Mouse (Mus musculus) frontal cortex, postnatal 10 days (tissue): ENCODE results near the gene Rps15a.

Experiments
- DNase-seq, 2 experiments: peaks; one replicate each; pipeline ENCODE4 v3.0.0; 2022; ENCODE audit warnings: low spot score in 2 of 2, mixed read lengths in 1 of 2

Rps15a gene

DNA sequence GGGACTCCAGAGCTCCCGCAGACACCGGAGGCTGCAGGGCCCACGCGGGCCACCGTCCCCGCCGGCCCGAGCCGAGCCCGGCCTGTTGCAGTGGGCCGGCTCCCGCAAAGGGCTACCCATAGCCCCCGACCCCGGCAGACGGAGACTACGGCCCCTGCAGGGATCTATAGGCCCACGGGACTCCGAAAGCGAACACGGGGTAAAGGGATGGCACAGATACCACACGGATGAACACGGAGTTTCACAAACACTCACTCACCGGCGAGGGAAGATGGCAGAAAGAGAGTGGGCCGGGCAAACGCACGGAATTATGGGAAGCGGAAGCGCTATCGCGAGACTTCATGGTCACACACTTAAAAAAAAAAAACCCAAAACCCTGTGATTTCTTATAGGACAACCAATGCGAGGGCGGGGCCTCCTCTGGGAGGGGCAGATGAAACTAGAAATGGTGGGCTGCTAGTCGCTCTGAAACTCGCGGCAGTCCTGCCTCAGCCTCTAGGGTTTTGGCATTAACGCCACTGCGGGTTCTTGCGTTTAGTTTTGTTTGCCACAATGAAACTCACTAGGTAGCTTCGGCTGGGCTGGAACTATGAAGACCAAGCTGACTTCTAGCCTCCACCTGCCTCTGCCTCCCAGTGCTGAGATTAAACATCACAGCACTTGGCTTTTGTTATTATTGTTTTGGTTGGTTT lies at the start of gene Rps15a:
TSS of gene Rps15a (minus strand) at position 312 of the 692 bp plus-strand sequence.
- DNase-seq, result peak; percentile 87 to 91

DNA sequence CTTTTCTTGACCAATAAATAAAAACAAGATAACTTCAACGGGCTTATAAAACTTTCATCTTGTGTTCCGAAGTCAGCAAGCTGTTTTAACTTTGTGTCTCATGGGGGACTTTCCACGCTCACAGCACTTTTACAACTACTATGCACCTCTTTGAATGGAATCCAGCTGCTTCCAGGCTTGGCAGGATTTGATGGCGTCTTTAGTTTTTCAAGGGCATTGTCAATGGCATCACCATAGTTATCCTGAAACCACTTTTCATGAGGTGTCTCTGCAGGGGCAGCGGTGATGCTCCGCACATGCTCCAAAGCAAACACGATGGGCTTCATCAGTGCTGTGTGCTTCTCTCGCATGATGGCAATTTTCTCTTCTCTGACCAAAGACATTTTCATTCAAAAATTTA lies 47.0 kb upstream of the Rps15a start:
- DNase-seq, result no peak

GRCm38 (mm10) chr7:118160121-118160520 lies 44.1 kb upstream of the Rps15a start:
- DNase-seq, result no peak

- no peak for DNase-seq
These were observed 40.5 kb upstream of the Rps15a start for GRCm38 (mm10) chr7:118156461-118156860.

GRCm38 (mm10) chr7:118154150-118154549 lies 38.2 kb upstream of the Rps15a start:
- DNase-seq, result no peak

GRCm38 (mm10) chr7:118143602-118144001 lies 27.6 kb upstream of the Rps15a start:
- no peak for DNase-seq

GRCm38 (mm10) chr7:118143123-118143522 lies 27.1 kb upstream of the Rps15a start:
- no peak for DNase-seq

DNA sequence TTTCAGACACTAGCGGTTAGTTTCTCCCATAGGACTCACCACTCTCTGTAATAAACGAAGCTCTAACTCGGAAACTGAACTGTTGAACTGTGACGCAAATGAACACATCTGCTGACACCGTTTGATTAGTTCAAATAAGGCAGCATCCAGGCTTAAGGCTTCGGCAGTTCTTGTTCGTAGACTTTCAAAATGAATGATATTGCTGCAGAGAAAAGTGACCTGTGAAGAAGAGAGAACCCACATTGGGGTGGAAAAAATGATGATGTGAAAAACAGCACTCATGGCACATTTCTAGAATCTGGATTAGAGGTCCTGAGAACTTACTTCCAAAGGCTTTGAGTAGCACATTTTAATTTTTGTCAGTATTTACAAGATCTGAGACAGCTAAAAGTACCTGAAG lies 25.3 kb upstream of the Rps15a start:
- no peak for DNase-seq

- no peak for DNase-seq
These were observed 19.1 kb upstream of the Rps15a start for GRCm38 (mm10) chr7:118135128-118135527.

GRCm38 (mm10) chr7:118129430-118130041 lies 13.5 kb upstream of the Rps15a start, which contains the start of gene Arl6ip1:
Gene Arl6ip1, minus strand, starts transcription at chr7:118129662.
- peak; percentile 96 for DNase-seq

- no peak for DNase-seq
These were observed 13.0 kb upstream of the Rps15a start for GRCm38 (mm10) chr7:118128925-118129429.

- DNase-seq, result no peak
These were observed 10.4 kb upstream of the Rps15a start for GRCm38 (mm10) chr7:118126219-118126875.

DNA sequence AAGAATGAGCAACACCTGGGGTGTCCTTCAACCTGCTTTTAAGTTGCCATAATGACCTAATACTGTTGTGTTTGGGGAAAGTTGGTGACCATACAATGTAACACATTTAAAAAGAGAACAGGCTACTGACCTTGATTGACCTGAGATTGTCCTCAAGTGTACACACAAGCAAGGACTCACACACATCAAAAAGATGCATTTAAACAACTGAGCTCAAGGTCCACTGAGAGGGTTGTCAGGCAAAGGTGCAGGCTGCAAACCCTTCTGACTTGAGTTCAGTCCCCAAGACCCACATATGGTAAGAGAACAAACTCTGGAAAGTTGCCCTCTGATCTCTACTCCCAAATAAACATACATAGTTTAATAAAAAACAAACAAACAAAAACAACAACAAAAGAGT lies 9.7 kb upstream of the Rps15a start:
- DNase-seq, result no peak

- no peak for DNase-seq
These were observed 7.8 kb upstream of the Rps15a start for GRCm38 (mm10) chr7:118123512-118124411.

GRCm38 (mm10) chr7:118122235-118122634 lies 6.2 kb upstream of the Rps15a start:
- DNase-seq, result no peak

DNA sequence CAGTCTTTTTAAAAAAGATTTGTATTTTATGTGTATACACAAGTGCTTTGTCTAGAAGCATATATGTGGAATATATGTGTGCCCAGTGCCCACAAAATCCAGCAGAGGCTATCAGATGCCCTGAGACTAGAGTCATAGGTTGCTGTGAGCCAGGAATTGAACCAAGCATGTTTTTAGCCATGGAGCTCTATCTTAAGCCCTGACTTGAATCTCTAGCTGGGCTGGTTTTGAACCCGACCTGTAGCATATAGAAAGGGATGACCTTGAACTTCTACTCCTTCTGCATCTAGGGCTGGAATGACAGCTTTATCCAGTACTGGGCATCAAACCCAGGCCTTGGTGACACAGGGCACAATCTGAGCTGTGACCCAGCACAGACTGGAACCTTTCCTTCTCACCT lies 4.7 kb upstream of the Rps15a start:
- DNase-seq, result no peak

DNA sequence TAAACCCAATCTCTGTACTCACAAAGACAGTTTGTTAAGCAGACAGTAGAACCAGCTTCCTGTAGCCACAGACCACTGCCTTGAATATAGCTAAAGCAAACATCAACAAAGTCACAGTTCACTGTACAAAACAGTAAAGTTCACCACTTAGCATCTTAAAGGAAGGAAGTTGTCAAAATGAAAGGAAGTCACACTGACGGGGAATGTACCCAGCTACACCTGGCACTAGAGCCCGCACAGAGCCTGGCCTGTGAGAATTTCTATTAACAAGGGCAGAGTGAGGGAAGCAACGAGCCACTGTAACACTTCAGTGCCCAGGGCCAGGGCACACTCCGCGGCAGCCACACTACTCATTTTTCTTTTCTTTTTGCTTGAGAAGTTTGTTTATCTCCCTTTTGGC lies 4.0 kb upstream of the Rps15a start:
- no peak for DNase-seq

DNA sequence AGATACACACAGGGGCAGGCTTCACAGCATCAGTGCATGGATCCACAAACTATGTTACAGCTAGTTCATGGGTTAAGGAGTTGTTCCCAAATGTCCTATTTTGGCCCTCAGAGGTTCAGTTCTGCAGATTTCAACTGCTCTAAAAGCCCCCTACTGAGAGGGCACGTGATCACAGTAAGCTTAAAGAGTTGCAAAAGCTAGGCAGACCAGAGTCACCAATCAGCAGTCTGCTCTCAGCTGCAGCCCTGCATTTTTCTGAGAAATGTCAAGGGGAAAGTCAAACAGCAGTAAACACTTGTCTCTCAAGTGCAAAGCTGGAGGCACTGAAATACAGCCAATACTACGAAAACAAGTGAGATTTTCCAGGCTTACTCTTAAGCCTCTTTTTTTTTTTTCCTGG lies 3.2 kb upstream of the Rps15a start:
- no peak for DNase-seq

DNA sequence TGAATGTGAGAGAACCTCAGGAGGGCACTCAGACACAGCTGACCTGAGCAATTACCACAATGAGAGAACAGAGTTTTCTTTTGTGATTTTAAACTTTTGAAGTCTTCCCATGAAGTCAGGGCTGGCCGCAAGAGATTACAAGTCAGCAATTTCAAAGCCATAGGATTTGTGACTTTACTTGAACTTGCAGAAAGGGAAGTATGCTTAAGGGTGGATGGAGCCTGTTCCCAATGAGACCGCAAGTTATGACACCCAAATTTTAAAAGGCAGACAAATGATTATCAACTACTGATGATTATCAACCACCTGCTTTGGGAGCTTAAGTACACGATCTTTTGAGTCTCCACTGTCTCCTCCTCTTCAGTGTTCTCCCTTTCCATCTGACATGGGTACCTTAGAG lies 2.4 kb upstream of the Rps15a start:
- no peak for DNase-seq

- DNase-seq, result no peak
These were observed 1.7 kb upstream of the Rps15a start for GRCm38 (mm10) chr7:118117539-118118210.
